Mouse (Mus musculus) lung, postnatal 36 days (tissue): ENCODE measurements at regions not wholly inside any gene's neighbourhood (a gene's known extent, or its start where the extent isn't known, plus 50 kb on each side); places are given as distances from the start of the nearest gene placed in this dataset.
A peak's percentile ranks its signal among the peaks of the same experiment; 100 is the strongest.

ENCODE experiments used
- DNase-seq: peaks from one replicate; pipeline ENCODE4 v3.0.0; 2022; ENCODE audit warnings: mixed read lengths

DNA sequence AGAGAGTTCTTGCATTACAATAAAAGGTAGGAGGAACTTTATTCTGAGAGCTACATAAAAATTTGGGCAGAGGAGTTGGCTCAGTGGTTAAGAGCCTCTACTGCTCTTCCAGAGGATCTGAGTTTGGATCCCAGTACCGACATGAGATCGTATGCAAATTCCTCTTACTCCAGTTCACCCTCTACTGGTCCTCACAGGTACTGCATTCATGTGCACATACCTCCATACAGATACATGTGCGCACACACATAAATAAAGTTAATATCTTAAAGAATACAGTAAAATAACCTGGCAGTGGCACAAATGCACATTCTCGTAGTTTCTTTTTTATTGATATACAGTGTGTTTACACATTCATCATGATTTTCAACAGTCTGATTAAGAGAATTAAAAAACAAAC lies 232.4 kb downstream of the Vps13c start:
- no peak for DNase-seq

DNA sequence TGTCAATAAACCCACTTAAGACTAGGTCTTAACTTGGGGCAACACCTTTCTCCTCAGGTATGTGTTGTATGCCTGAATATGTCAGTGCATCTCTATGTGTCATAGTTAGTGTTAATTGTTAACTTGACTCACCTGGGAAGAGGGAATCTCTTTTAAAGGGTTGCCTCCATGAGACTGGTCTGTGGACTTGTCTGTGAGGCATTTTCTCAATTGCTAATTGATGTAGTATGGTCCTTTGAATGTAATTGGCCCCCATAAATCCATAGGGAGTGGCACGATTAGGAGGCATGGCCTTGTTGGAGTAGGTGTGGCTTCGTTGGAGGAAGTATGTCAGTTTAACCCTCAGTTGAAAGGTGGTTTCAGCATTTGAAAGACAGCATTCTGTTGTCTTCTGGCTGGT lies 237.1 kb downstream of the Vps13c start:
- DNase-seq, result no peak

DNA sequence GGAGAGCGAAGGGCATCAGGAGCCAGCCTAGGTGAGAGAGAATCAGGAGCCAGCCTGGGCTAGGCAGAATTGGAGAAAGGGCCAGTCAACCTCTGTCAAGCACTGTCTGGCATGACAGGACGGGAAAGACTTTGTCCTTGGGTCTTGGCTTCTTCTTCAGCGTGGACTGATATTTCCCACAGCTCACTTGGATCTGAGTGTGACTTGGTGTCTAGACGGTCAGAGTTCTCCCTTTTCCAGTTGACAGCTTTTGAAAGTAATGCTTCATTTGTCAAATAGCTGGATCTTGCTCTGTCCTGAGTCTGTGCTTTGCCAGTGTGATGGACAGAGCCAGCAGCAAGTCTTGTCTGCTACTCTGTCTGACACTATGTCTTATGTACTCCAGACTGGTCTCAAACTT lies 243.1 kb downstream of the Vps13c start:
- no peak for DNase-seq

DNA sequence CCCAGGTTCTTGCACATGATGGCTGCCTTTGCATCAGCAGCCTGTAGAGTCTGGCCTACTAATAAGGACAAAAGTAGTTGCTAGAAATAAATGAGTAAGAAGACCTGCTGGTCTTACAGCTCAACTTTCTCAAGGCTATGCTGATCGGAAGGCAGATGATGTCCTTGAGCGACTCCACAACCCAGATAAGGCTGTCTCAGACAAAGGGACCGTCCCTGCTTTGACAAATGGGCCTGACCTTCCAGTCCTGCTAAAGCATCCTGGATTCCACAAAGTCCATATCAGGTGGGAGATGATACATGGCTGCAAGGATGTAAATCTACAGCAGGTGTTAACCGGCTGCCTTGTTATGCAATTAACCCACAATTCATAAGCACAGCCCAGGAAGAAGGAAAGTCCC lies 244.8 kb downstream of the Vps13c start:
- DNase-seq, result no peak

DNA sequence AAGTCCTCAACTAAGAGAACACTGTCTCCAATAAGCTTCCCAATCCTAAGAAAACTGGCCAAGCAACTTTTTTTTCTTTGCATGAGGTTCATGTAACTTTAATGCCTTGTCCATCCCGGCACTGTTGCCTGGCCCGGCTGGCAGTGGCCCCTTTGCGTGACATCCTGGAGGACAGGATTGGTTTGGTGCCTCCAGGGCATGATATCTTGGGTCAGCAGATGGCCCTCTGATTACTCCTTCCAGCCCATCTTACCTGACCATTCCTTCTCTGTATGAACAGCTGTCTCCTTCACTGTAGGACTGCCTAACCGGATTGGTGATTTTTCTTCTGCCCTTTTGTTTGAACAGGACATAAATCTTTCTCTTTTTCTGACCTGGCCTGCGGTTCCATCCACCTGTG lies 254.4 kb downstream of the Vps13c start:
- DNase-seq, result no peak

DNA sequence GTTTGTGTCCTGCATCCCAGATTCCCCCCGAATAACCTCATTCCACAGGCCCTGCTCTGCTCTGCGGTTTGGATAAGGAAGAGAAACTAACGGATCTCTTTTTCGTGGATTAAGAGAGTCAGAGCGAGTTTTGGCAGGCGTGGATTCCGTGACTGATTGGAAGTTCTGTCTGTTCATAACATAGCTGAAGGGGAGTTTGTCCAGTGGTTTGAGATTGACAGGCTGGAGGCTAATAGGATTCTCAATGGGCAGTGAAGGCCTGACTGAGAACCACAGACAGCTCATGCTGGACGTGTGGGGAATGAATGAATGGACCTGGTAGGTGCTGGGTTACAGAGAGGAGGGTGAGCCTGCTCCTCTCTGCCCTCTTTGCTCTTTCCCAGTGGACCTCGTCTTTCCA lies 269.6 kb downstream of the Vps13c start:
- no peak for DNase-seq

DNA sequence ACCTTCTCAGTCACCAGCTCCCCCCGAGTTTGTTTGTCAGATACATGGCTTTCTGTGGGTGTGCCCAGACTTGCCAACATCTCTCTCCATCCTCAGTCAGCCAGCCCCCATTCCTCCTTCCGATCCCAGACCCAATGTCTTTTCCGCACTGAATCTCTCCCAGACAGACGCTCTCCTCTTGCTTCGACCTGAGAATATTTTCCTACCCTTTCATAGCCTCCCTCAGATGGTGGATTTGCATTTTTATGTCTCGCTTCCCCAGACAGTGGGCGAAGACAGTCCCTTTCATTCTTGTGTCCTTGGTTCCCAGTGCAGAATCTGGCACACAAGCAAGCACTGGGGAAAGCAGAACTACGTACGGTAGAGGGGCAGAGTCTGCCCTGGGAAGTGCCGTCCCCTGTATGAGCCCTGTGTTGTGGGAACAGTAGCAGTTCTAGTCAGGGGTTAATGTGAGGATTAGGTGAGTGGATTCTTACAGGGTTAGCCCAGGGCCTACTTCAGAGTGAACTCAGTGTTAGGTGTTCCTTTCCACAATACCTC lies 275.0 kb downstream of the Vps13c start:
- no peak for DNase-seq

DNA sequence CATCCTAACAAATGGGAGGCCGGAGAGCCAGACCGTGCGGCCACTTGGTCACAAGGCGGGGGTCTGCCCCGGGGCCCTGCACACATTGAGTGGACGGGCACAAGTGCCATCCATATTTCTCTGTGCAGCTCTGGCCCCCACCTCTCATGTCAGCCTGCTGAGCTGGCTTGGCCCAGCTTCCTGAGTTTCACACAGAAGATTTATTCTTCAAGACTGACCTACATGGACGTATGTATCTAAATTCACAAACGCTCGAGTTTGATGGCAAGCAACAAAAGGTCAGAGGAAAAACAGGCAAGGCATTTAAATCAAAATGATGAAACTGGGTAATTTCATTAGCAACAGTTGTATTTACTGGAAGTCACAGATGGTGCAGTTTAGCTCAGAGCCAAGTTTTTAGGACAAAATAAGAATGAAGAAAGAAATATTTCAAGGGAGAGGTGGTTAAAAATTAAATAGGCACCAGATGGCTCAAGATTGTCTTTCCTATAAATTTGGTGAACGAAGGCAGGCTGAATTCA lies 276.1 kb downstream of the Vps13c start:
- DNase-seq, result peak; percentile 13

DNA sequence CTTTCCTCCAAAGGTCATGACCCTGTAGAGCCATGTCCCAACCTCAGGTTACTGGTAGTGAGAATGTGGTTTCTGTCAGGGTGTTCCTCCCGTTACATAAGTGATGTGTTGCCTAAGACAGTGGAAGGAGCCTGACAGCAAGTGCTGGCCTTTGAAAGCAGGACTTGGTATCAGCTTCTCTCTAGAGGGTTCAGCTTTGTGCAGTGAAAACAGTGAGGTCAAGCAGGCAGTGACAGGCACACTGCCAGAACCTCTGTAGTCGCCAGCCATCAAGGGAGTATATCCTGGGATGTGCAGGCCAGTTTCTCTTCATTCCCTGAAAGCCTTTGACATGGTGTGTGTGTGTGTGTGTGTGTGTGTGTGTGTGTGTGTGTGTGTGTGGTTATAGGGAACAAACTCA lies 278.1 kb downstream of the Vps13c start:
- peak; percentile 14 for DNase-seq

DNA sequence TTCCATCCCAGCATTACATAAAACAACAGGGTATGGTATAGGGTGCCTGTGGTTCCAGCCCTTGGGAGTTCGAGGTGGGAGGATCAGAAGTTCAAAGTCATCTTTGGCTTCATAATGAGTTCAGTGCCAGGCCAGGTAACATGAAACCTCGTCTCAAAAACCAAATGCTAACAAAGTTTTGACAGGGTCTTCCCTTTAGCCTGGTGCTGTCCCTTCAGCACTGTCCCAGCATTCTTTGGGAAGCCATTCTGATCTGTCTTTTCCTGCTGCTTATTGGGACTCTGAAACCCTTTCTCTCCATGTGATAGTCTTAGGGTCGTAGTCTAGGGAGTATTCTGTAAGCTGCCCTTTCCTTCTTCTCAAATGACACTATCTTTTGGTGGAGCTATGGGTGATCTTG lies 282.1 kb downstream of the Vps13c start:
- no peak for DNase-seq

DNA sequence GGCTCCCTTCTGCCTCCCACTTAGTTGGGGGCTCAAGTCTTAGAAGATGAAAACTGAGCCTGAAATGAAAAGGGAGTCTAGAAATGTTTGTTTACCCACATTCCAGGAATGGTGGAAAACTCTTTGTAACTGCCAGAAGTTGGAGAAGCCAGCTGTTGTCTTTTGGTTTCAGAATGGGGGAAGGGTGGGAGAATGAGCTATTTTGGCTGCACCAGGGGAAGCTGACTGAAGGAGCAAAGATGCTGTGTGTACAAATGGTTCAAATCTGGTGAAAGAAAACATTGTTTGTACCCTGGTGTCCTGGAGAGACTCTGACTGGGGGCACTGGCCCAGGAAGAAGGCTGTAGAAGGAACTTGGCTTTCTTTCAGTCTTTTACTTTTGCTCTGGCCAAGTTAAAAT lies 291.1 kb downstream of the Vps13c start:
- DNase-seq, result peak; percentile 67

DNA sequence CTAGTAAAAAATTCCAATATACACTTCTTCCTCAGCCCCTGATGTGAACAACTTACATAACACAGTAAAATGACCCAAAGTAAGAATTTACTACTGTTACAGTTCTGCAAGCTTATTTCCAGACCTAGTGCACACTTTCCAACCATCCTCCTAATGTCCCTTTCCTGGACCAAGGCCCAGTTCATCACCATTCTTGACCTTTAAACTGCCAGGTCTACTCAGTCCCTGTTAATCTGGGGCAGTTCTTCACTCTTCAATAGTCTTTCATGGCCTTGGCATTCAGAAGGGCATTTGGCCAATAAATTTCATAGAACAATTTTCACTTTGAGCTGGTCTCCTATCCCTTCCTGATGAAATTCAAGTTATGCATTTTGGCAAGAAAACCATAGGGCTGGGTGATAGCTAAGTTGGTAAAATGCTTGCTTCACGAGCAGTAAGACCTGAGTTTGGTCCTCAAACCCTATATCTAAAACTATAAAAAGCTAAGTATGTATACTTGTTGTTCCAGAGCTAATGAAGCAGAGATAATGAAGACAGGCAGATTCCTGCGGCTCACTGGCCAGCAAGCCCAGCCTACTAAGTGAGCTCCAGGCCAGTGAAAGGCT lies 295.4 kb downstream of the Vps13c start:
- no peak for DNase-seq

DNA sequence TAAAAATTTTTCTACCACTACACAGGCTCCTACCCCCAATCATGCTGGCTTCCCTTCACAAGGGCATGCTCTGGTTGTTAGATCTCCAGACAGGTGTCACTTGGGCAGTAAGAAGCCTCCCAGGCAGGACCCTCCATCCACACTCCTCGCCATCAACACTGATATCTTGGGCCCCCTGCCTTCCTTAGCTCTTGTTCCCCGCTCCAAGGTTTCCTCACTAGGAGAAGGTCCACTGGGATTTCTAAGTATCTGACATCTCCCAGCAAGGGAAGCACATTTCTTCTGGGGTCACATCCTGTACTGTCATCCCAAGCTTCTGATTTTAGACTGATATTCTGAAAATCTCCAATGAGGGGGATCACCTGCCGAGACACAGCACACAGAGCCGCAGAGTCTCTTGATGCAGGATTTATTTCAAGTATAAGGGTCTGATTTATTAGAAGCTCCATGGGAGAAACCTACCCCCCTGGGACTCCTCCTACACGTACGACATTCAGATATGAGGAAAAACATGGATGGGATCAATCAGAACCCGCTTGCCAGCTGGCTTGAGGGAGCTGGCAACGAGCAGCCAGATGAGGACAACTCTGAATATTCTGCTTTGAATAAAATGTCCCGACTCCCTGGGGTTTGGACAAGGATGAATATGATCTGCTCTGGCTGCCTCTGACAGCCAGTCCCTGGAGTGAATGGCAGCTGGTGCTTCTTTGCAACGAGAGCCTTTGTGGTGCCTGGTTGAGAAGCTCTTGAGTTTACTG lies 322.8 kb downstream of the Vps13c start:
- DNase-seq, result peak; percentile 16

DNA sequence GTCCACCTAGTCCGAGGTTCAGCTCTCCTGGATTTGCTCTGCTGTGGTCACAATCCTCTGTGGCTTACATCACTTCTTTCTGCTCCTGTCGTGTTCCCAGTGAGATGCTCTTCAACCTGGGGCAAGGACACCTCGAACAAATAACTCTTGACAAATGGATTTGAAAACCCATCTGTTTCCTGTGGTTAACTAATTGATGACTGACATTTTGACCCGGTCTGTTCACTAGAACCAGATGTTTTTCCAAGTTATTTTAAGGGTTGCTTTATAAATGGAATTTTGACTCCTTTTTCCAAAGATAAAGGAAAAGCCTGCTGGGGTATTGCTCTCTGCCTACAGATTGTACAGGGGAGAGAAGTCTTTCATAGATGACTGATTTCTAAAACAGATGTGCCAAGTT lies 326.4 kb downstream of the Vps13c start:
- DNase-seq, result no peak

DNA sequence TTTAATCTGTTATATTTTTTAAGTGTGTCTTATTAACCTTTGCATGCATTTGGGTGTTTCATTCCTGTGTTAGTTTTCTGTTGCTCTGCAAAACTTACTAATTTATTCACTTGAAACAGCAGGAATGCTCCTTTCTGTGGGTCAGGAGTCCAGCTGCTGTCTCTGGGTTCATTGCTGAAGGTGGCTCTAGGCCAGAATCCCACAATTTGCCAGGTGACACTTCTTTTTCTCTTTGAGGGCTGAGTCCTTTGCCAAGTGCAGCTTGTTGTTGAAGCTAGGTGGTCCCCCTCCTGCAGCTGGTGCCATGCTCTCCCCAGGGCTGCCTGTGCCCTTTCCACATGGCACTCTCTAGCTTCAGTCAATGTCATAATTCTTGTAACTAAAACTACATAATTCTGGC lies 348.7 kb downstream of the Vps13c start:
- DNase-seq, result no peak

DNA sequence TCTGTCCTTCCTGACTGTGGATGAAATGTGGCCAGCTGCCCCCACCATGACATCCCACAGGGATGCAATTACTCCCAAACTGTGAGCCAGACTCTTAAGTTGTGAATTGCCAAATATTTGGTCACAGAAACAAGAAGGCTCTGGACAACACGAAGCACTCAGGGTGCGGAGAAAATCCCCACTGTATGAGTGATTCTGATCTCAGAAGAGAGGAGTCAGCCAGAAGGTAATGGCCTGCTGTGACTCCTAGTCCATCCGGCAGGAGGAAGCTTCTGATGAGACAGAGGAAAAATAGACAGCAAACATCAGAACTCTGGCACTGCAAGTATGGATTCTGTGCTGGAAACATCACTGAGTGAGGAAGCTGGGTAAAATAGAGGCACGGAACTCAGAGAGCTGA lies 359.6 kb downstream of the Vps13c start:
- no peak for DNase-seq

DNA sequence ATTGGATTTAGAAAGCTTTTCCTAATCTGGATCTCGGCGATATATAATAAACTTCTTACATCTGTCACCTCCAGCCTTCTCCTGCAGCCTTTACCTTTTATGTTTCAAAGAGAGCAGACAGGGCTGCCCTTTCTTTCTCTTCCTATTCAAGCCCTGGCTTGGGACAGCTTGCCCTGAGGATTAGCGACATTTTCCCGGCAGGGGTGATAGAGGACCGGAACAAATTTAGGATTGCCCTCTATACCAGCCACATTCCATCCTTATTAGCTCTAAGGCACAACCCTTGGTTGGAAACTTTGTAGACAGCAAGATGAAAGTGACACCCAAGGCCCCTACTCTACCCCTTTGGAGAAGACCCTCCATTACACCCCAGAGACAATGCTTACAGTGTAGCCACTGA lies 360.8 kb downstream of the Vps13c start:
- DNase-seq, result no peak

DNA sequence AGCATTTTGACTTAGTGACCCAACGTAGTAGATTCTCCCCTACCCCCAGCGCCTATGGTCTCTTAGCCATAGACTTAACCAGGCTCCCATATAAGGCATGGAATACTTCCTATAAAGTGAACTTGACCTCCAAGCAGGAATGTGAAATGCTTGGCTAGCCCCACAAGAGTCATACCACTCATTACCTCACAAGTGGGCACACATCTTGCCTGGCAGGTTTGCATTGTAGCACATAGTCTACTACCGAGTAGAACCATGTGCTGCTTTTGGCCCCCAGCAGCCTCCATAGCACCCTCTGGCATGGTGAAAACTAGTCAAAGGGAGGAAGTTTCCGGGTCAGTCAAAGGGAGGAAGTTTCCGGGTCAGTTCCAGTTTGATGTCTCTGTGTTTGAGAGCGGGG lies 385.5 kb downstream of the Vps13c start:
- peak; percentile 2 for DNase-seq

DNA sequence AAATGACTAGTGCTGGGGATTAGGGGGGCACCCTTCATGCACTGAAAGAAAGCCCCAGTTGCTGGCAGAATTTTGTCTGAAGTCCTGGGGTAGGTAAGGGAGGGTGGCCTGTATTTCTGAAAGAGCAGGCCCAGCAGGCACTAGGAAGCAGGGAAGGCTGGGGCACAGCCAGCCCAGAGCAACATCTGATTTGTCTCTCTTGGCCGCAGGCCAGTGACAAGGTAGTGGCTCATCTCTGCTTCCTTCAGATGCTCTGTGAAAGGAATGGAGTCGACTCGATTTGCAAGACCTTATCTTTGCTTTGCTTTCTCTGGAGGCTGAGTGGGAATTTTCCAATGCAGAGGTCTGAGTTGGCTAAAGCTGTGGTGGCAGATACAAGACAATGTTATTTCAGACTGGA lies 390.9 kb downstream of the Vps13c start:
- DNase-seq, result no peak

DNA sequence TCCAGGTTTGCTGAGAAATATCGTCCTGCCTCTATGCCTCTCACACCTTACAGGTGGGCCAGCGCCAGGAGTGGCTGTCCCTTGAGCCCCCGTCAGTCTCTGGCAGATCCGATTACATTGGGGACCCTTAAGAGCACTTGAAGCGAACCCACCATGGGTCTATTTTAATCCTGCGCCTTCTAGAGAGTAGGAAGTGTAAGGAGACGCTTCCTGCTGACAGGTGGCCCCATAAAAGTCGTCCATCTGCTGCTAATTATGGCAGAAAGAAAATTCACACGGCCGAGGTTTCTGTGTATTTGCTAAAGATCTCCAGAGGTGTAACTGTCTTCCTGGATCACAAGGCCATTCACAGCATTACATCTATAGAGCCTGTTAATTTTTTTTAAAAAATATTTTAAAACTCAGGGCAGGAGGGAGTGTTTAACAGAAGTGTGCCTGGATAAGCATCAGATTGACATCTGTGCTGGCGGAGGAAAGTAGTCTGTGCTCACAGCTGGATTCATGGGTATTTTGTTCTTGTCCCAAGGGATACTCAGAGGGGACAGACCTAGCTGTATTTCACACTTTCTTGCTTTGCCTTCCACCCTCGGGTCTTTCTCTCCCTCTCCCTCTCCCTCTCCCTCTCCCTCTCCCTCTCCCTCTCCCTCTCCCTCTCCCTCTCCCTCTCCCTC lies 394.9 kb downstream of the Vps13c start:
- no peak for DNase-seq

DNA sequence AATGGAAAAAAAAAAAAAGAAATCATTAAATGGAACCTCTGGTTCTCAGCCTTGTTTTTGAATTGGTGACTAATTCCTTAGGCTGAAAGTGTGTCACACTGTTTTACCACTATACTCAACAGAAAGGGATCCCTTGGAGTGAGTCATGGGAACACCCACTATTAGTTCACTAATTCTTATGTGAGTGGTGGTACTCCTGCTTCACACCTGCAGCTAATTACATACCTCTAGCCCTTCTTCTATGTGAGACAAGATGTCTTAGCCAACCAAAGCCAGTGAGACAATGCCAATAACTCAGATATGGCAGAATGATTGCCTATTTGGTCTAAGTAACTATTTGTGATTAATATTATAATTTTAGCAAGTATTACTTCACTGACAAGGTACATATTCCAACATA lies 398.9 kb downstream of the Vps13c start:
- no peak for DNase-seq

DNA sequence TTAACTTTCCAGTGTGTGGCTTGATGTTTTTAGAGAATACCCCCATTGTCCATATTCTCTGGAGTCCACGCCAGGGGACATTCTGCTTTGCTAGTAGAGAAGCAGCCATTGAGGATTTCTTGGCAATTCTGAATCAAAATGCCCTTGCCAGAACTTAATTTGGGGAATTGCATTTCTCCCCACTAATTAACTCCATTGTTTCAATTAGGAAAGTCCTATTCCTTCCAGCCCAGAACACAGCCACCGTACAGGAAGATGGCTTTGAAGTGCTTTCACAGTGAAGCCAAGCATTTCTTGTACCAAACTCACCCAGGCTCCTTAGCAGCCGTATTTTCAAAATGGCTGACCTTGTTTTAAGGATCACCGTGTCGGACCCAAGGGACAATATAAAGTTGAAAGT lies 399.4 kb downstream of the Vps13c start:
- DNase-seq, result no peak

DNA sequence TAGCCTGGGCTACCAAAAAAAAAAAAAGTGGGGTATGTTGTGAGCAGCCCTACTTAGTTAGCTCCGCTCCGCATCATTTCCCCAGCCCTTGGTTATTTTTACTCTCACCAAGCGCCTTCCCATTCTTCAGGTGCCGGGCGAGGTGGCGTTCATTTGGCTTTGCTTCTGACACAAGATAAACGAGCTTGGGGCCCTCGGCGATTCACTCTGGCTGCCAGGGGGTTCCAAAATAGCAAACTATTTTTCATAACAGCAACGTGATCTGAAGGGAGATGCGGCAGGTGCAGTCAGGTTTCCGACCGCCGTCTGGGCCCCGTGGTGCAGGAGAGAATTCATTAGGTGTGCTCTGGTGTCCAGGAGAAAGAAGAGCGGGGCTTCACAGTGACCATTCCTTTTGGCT lies 403.6 kb upstream of the Rora start:
- no peak for DNase-seq

DNA sequence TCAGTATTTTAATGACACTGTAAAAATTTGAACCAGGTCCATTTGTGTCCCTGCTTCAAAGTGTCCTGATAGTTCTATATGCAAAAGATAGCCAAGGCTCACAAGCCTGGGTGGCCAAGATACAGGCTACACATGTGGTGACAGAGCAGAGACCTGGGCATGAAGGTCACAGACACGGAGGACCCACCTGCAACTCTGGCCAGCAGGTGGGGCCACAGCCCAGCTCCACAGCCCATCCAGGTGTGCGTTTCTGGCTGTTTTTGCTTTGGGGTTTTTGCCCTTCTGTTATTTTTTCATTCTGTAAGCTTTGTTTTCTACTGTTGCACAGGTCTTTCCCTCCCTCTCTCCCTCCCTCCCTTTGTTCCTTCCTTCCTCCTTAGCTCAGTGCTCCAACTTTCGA lies 399.4 kb upstream of the Rora start:
- no peak for DNase-seq
